Mouse (Mus musculus) intestine, postnatal 0 days (tissue): ENCODE results near the gene Camkk2. TPM values are rescaled to one million over a fixed set of nuclear protein-coding genes. Genes with fewer than 3 reads are reported as not detected.

Experiments used
- ATAC-seq: fragments of 200-750 bp; cut with Nextera tagmentation; 2 replicates; pipeline ENCODE4 v1.8.0; 2017; ENCODE audit warnings: mild to moderate bottlenecking, moderate TSS enrichment, moderate library complexity
- H3K27ac ChIP-seq: fragments of 300-500 bp; sonication (generic); 2 replicates; pipeline ENCODE4 v1.5.1; 2014; ENCODE audit warnings: mild to moderate bottlenecking, low read depth, low read length, moderate library complexity
- H3K27me3 ChIP-seq: fragments of 300-500 bp; sonication (generic); replicated peaks from 2 replicates; pipeline ENCODE4 v1.6.1; 2014; ENCODE audit warnings: low read length, mixed read lengths; ENCODE audit not compliant: control insufficient read depth, insufficient read depth
- H3K36me3 ChIP-seq: fragments of 300-500 bp; sonication (generic); 2 replicates; pipeline ENCODE4 v1.6.1; 2014; ENCODE audit warnings: mild to moderate bottlenecking, moderate library complexity; ENCODE audit not compliant: control insufficient read depth, insufficient read depth
- H3K4me1 ChIP-seq: fragments of 300-500 bp; sonication (generic); replicated peaks from 2 replicates; pipeline ENCODE4 v1.6.1; 2014; ENCODE audit warnings: antibody characterized with exemption, low read length, mixed read lengths; ENCODE audit not compliant: control insufficient read depth, insufficient read depth
- H3K4me2 ChIP-seq: fragments of 300-500 bp; sonication (generic); replicated peaks from 2 replicates; pipeline ENCODE4 v1.6.1; 2014; ENCODE audit warnings: low read depth, mild to moderate bottlenecking, moderate library complexity
- H3K4me3 ChIP-seq: fragments of 300-500 bp; sonication (generic); 2 replicates; pipeline ENCODE4 v1.5.1; 2014; ENCODE audit warnings: low read depth, low read length
- H3K9ac ChIP-seq: fragments of 300-500 bp; sonication (generic); 2 replicates; pipeline ENCODE4 v1.6.1; 2014; ENCODE audit warnings: mild to moderate bottlenecking, low read depth, low read length
- H3K9me3 ChIP-seq: fragments of 300-500 bp; sonication (generic); 2 replicates; pipeline ENCODE4 v1.6.1; 2016; ENCODE audit warnings: mixed run types; ENCODE audit not compliant: control insufficient read depth
- CTCF ChIP-seq: sonication (generic); IDR thresholded peaks from 2 replicates; pipeline ENCODE4 v1.5.1; 2016; ENCODE audit warnings: low read depth, mild to moderate bottlenecking, control low read depth, antibody characterized with exemption, moderate library complexity
- WGBS: fragments of 180-500 bp; shearing (Covaris S2); extraction: QIAGEN DNeasy Blood & Tissue Kit; methylation state at CpG from one replicate; pipeline ENCODE4 v1.1.7; 2014; 5-methylcytosine and 5-hydroxymethylcytosine counted together
- polyA plus RNA-seq: library from polyadenylated mRNA; unstranded; fragments of >200 nt; fragmentation: Nextera tagmentation; extraction: Ambion mirVana; gene quantifications from 2 replicates; pipeline ENCODE4 v1.2.1, GENCODE M21; 2015

Gene Camkk2
- polyA plus RNA-seq, 1 experiment from 2014 or later: 11.0 TPM

- Histone ChIP-seq H3K4me3 (peak within 1 kb of the TSS; percentile 82), H3K36me3 (peaks cover 32% of the 10 kb centered on the region), H3K9ac (peak within 1 kb of the TSS; percentile 77), H3K27ac (peak within 1 kb of the TSS; percentile 95), H3K27me3 (no peaks in the 10 kb centered on the region), H3K9me3 (no peaks in the 10 kb centered on the region), H3K4me2 (peak within 1 kb of the TSS; percentile 74), H3K4me1 (no peaks in the 10 kb centered on the region)
- under 1% methylated on average over 55 of the region's 55 CpGs for WGBS
- ATAC-seq: peak; percentile 99
- TF ChIP-seq CTCF: peak; percentile 4; the same call in 1 of the 2 replicates
Observed at GRCm38 (mm10) chr5:122820777-122821523, 41.7 kb upstream of the Camkk2 start, which contains the start of gene Anapc5. Gene Anapc5, minus strand, starts transcription at chr5:122821339.

- Histone ChIP-seq H3K4me3 (no peak overlapping the region), H3K9ac (no peak overlapping the region), H3K4me2 (no peak overlapping the region), H3K36me3 (peaks cover 65% of the 10 kb centered on the region), H3K4me1 (no peaks in the 10 kb centered on the region), H3K27me3 (no peaks in the 10 kb centered on the region), H3K9me3 (no peaks in the 10 kb centered on the region), H3K27ac (no peak overlapping the region)
- TF ChIP-seq CTCF: no peak
- no peak for ATAC-seq
- WGBS: 89% methylated on average over 3 of the region's 3 CpGs
Observed at GRCm38 (mm10) chr5:122812699-122813098, 33.5 kb upstream of the Camkk2 start.

- TF ChIP-seq CTCF: peak; percentile 77
- ATAC-seq: peak; percentile 3; the same call in 1 of the 2 replicates
- no peak overlapping the region for H3K9ac ChIP-seq
- H3K4me1 ChIP-seq: no peaks in the 10 kb centered on the region
- no peak overlapping the region for H3K27ac ChIP-seq
- H3K4me3 ChIP-seq: no peak overlapping the region
- no peak overlapping the region for H3K4me2 ChIP-seq
- no peaks in the 10 kb centered on the region for H3K27me3 ChIP-seq
- no peaks in the 10 kb centered on the region for H3K9me3 ChIP-seq
- peaks cover 66% of the 10 kb centered on the region for H3K36me3 ChIP-seq
- 93% methylated on average over 9 of the region's 9 CpGs for WGBS
Observed at GRCm38 (mm10) chr5:122811364-122812079, 32.3 kb upstream of the Camkk2 start.

GRCm38 (mm10) chr5:122805503-122805902 is 26.3 kb upstream of the Camkk2 start:
- Histone ChIP-seq H3K27ac (no peak overlapping the region), H3K27me3 (no peaks in the 10 kb centered on the region), H3K4me1 (0 out of 2 replicates have a peak, but pooled peaks cover 10% of the 10 kb centered on the region), H3K4me2 (no peak overlapping the region), H3K9ac (no peak overlapping the region), H3K4me3 (no peak overlapping the region), H3K36me3 (peaks cover 65% of the 10 kb centered on the region), H3K9me3 (no peaks in the 10 kb centered on the region)
- ATAC-seq: no peak
- TF ChIP-seq CTCF: peak; percentile 65
- 64% methylated on average over 3 of the region's 3 CpGs for WGBS

GRCm38 (mm10) chr5:122802706-122803105 is 23.5 kb upstream of the Camkk2 start:
- Histone ChIP-seq H3K9me3 (no peaks in the 10 kb centered on the region), H3K4me3 (no peak overlapping the region), H3K4me1 (0 out of 2 replicates have a peak, but pooled peaks cover 17% of the 10 kb centered on the region), H3K9ac (no peak overlapping the region), H3K4me2 (peak overlapping the region; percentile 25; the same call in 1 of the 2 replicates), H3K36me3 (peaks cover 70% of the 10 kb centered on the region), H3K27me3 (no peaks in the 10 kb centered on the region), H3K27ac (peak overlapping the region; percentile 82)
- TF ChIP-seq CTCF: peak; percentile 43
- 37% methylated on average over 9 of the region's 9 CpGs for WGBS
- peak; percentile 73 for ATAC-seq

GRCm38 (mm10) chr5:122801684-122802083 is 22.5 kb upstream of the Camkk2 start:
- WGBS: 78% methylated on average over 8 of the region's 8 CpGs
- no peak overlapping the region for H3K4me3 ChIP-seq
- ATAC-seq: no peak
- peaks cover 65% of the 10 kb centered on the region for H3K36me3 ChIP-seq
- no peaks in the 10 kb centered on the region for H3K9me3 ChIP-seq
- H3K27ac ChIP-seq: peak overlapping the region; percentile 74
- no peaks in the 10 kb centered on the region for H3K27me3 ChIP-seq
- TF ChIP-seq CTCF: no peak
- 0 out of 2 replicates have a peak, but pooled peaks cover 17% of the 10 kb centered on the region for H3K4me1 ChIP-seq
- no peak overlapping the region; the same call in 1 of the 2 replicates for H3K9ac ChIP-seq
- 0 out of 2 replicates have a peak overlapping the region, but pooled peaks have one; percentile 25 for H3K4me2 ChIP-seq
